Mouse (Mus musculus): Measurements from ENCODE around the gene Grm7.

- TF ChIP-seq EP300 (IDR thresholded peaks at IDR 0.05; ENCODE audit: low read depth) (no peak), CTCF (IDR thresholded peaks at IDR 0.05; ENCODE audit: low read depth) (no peak)
Measured at GRCm38 (mm10) chr6:111361681-111362080, 716.3 kb downstream of the Grm7 start.
